Mouse (Mus musculus) ES-E14 (cell line): ENCODE measurements around the gene Thap4.

Source experiments
- CHD2 ChIP-seq: IDR thresholded peaks from 2 replicates; pipeline ENCODE4 v1.6.1; 2014; ENCODE audit warnings: mild to moderate bottlenecking, low read depth, low read length, inconsistent platforms
- HCFC1 ChIP-seq: IDR thresholded peaks from 2 replicates; pipeline ENCODE4 v1.6.1; 2012; ENCODE audit warnings: low read length, inconsistent platforms, borderline replicate concordance; ENCODE audit not compliant: insufficient read depth
- MAFK ChIP-seq: IDR thresholded peaks from 2 replicates; pipeline ENCODE4 v1.6.1; 2014; ENCODE audit warnings: mild to moderate bottlenecking, low read depth, low read length, inconsistent platforms; ENCODE audit not compliant: insufficient read depth

GRCm38 (mm10) chr1:93693943-93694342 is 60.7 kb downstream of the Thap4 start:
- TF ChIP-seq CHD2, result no peak
- no peak for TF ChIP-seq MAFK
- no peak for TF ChIP-seq HCFC1
